Mouse (Mus musculus) midbrain, embryonic 12.5 days (tissue): ENCODE results near the gene Il17re. TPM values are rescaled to one million over a fixed set of nuclear protein-coding genes. Genes with fewer than 3 reads are reported as not detected.
A peak's percentile ranks its signal among the peaks of the same experiment; 100 is the strongest.

ENCODE experiments used
- ATAC-seq: fragments of 200-750 bp; cut with Nextera tagmentation; 2 replicates; pipeline ENCODE4 v1.8.0; 2017; ENCODE audit warnings: low read depth, moderate TSS enrichment, moderate library complexity; ENCODE audit not compliant: low FRiP score
- H3K27ac ChIP-seq: fragments of 300-500 bp; sonication (generic); replicated peaks from 2 replicates; pipeline ENCODE4 v1.5.1; 2016; ENCODE audit warnings: mild to moderate bottlenecking
- H3K27me3 ChIP-seq: fragments of 300-500 bp; sonication (generic); 2 replicates; pipeline ENCODE4 v1.6.1; 2016; ENCODE audit warnings: mild to moderate bottlenecking
- H3K36me3 ChIP-seq: fragments of 300-500 bp; sonication (generic); 2 replicates; pipeline ENCODE4 v1.6.1; 2016
- H3K4me1 ChIP-seq: fragments of 300-500 bp; sonication (generic); 2 replicates; pipeline ENCODE4 v1.6.1; 2016
- H3K4me2 ChIP-seq: fragments of 300-500 bp; sonication (generic); replicated peaks from 2 replicates; pipeline ENCODE4 v1.6.1; 2016; ENCODE audit warnings: mild to moderate bottlenecking, moderate library complexity
- H3K4me3 ChIP-seq: fragments of 300-500 bp; sonication (generic); 2 replicates; pipeline ENCODE4 v1.5.1; 2016; ENCODE audit warnings: mild to moderate bottlenecking
- H3K9ac ChIP-seq: fragments of 300-500 bp; sonication (generic); replicated peaks from 2 replicates; pipeline ENCODE4 v1.6.1; 2016; ENCODE audit warnings: mild to moderate bottlenecking, moderate library complexity
- H3K9me3 ChIP-seq: fragments of 300-500 bp; sonication (generic); 2 replicates; pipeline ENCODE4 v1.6.1; 2016; ENCODE audit warnings: mild to moderate bottlenecking
- WGBS: fragments of 180-500 bp; shearing (Covaris S2); methylation state at CpG from one replicate; pipeline ENCODE4 v1.1.7; 2016; 5-methylcytosine and 5-hydroxymethylcytosine counted together
- polyA plus RNA-seq: library from polyadenylated mRNA; unstranded; fragments of >200 nt; fragmentation: Nextera tagmentation; extraction: Ambion mirVana; gene quantifications from 2 replicates; pipeline ENCODE4 v1.2.1, GENCODE M21; 2016

Il17re gene
- polyA plus RNA-seq, 1 experiment from 2014 or later: 0.93 TPM

DNA sequence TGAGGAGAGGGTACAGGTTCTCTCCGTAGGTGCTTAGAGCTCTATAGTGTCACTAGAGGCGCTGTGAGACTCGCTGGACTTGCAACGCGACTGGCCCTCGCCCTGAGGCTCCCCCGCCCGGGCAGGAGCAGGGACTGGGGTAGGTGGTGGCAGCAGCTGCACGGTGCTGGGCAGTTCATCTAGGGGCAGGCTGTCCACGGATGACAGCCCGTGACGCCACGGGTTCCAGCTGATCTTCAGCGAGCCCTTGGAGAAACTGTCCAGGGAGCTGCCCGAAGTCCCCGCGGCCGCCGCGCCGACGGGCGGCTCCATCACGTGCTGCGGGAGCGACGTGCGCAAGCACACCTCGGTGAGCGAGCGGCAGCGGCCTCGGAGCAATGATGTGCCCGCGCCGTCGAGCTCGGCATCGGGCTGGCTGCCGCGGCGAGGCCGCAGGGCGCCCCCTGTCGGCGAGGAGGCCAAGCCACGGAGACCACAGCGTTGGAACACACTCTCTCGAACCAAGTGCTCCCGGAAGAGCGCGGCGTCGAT is 36.0 kb downstream of the Il17re start:
- Histone ChIP-seq H3K4me2 (peak overlapping the region; percentile 56), H3K9me3 (no peaks in the 10 kb centered on the region), H3K27ac (0 out of 2 replicates have a peak overlapping the region, but pooled peaks have one; percentile 36), H3K36me3 (peaks cover 34% of the 10 kb centered on the region), H3K9ac (peak overlapping the region; percentile 29), H3K27me3 (peaks cover 18% of the 10 kb centered on the region), H3K4me3 (peak overlapping the region; percentile 42), H3K4me1 (peaks cover 12% of the 10 kb centered on the region; the same call in 1 of the 2 replicates)
- peak; percentile 81 for ATAC-seq
- 2% methylated on average over 51 of the region's 54 CpGs for WGBS

DNA sequence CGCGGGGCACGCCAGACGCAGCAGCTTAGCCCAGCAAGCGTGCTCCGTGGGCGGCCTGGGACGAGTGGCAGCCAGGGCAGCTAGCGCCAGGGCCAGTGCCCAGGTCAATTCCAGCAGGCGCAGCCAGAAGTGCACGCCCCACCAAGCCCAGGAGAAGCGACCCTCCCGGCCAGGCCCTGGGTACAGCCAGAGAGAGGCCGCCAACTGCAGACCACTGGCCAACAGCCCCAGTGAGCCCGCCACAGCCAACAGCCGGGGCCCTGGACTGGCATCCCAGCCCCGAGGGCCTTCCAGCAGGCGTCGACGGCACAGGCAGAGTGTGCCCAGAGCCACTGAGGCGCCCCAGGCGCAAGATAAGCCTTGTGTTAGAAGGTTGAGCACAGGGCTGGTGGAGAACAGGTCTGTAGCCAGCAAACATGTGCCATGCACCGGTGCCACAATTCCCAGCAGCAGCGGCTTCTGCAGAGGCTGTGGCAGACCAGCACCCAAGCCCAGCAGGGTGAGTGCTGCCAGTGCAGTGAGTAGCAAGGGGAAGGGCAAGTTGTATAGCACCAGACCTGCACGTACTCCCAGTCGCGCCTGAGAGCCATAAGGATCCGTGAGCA is 36.9 kb downstream of the Il17re start:
- Histone ChIP-seq H3K9ac (no peak overlapping the region; the same call in 1 of the 2 replicates), H3K36me3 (peaks cover 25% of the 10 kb centered on the region), H3K4me1 (peaks cover 12% of the 10 kb centered on the region; the same call in 1 of the 2 replicates), H3K27ac (no peak overlapping the region), H3K4me3 (peak overlapping the region; percentile 42), H3K27me3 (peaks cover 23% of the 10 kb centered on the region), H3K4me2 (peak overlapping the region; percentile 56), H3K9me3 (no peaks in the 10 kb centered on the region)
- ATAC-seq: no peak; the same call in 1 of the 2 replicates
- WGBS: 51% methylated on average over 28 of the region's 28 CpGs

DNA sequence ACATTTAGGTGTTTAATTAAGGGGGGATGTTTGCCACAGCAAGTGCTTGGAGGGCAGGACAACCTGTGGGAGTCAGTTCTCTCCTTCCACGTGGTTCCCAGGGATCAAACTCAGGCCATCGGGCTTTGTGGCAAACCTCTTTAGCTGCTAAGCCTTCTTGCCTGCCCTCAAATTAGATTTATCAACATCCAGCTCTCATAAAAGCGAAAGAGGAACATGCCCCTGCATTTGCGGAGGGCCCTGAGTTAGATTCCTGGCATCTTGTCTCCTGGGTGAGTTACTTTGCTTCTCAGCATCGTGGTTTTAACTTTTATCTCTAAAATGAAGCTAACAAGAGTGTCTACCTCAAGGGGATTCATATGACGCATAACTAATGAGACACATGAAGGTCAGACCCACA is 41.1 kb downstream of the Il17re start:
- H3K4me3 ChIP-seq: no peak overlapping the region
- peaks cover 23% of the 10 kb centered on the region for H3K4me1 ChIP-seq
- H3K9me3 ChIP-seq: no peaks in the 10 kb centered on the region
- H3K4me2 ChIP-seq: no peak overlapping the region
- H3K9ac ChIP-seq: no peak overlapping the region
- H3K27me3 ChIP-seq: peaks cover 38% of the 10 kb centered on the region
- H3K36me3 ChIP-seq: no peaks in the 10 kb centered on the region
- H3K27ac ChIP-seq: no peak overlapping the region
- ATAC-seq: no peak
- WGBS: 82% methylated on average over 6 of the region's 6 CpGs

DNA sequence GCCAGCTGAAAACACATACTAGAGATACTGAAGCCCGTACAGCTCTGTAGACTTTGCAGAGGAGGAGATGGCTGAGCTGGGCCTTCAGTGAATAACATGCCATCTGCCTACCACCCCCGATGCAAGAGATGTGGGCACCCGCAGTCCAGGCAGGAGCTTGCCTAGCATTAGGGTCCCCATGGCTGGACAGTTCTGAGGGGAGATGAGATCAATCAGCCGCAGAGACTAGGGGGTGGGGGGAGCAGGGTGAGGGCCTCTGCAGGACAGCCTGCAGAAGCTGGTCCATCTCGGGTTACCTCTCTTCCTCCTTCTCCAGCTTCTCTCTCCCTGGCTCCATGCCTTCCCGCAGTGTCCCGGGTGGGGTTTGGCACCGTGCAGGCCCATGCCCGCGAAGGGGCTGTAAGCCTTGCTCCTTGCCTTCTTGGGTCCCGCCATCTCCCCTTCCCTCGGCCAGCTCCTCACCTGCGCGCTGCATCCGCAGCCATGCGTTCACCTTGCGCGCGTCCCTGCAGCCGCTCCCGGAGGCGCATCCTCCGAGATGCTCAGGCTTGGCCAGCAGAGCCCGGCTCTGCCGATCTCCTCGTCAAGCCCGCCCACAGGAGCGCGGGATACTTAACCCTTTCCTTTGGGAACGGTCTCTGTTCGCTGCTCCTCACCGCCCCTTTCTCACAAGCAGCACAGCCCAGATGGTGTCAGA is 43.3 kb downstream of the Il17re start, which contains the start of gene Prrt3:
Gene Prrt3, minus strand, starts transcription at position 544 of the 697 bp plus-strand sequence.
- H3K27ac ChIP-seq: 0 out of 2 replicates have a peak within 1 kb of the TSS, but pooled peaks have one; percentile 36

DNA sequence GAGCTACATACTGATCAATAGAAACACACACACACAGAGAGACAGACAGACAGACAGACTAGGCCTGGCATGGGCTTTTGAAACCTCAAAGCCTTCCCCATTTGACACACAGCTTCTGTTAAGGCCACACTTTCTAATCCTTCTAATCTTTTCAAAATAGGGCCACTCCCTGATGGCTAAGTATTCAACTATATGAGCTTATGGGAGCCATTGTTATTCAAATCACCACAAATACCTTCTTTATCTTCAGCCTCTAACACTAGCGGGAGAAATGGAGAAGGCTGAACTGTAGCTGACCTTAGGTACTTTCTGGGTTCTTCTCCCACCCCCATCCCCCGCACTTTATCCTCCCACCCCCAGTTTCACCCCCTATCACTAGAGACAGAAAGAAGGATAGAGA is 44.5 kb downstream of the Il17re start:
- peaks cover 21% of the 10 kb centered on the region for H3K27me3 ChIP-seq
- no peaks in the 10 kb centered on the region for H3K36me3 ChIP-seq
- 28% methylated on average over 2 of the region's 2 CpGs for WGBS
- H3K4me2 ChIP-seq: no peak overlapping the region
- no peak overlapping the region for H3K9ac ChIP-seq
- no peaks in the 10 kb centered on the region for H3K9me3 ChIP-seq
- peaks cover 12% of the 10 kb centered on the region for H3K4me1 ChIP-seq
- H3K4me3 ChIP-seq: no peak overlapping the region
- H3K27ac ChIP-seq: no peak overlapping the region
- ATAC-seq: no peak

More for the DNA sequence above, 43.3 kb downstream of the Il17re start, which contains the start of gene Prrt3:
- H3K4me3 ChIP-seq: peak within 1 kb of the TSS; percentile 55
- WGBS: 3% methylated on average over 32 of the region's 32 CpGs
- peaks cover 26% of the 10 kb centered on the region for H3K27me3 ChIP-seq
- H3K36me3 ChIP-seq: no peaks in the 10 kb centered on the region
- H3K4me2 ChIP-seq: peak within 1 kb of the TSS; percentile 74
- peaks cover 12% of the 10 kb centered on the region for H3K4me1 ChIP-seq
- peak; percentile 66 for ATAC-seq
- no peaks in the 10 kb centered on the region for H3K9me3 ChIP-seq
- H3K9ac ChIP-seq: peak within 1 kb of the TSS; percentile 60

DNA sequence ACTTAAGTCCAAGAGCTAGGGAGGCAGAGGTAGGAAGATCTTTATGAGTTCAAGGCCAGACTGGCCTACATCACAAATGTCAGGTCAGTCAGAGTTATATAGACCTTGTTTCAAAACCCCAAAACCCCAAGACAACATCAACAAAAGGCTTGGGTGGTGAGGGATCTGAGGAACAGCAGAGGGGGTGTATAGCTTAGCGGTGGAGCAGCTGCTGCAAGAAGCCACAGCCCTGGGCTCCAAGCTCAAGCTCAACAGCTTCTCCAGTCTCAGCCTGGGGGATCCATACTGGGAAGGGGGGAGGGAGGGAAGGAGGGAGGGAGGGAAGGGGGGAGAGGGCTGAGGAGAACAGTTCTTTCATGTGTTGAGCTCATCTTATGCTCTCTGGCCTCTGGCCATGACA is 47.4 kb downstream of the Il17re start:
- Histone ChIP-seq H3K4me1 (peaks cover 17% of the 10 kb centered on the region), H3K9ac (no peak overlapping the region), H3K4me3 (no peak overlapping the region), H3K9me3 (no peaks in the 10 kb centered on the region), H3K27ac (no peak overlapping the region), H3K36me3 (no peaks in the 10 kb centered on the region), H3K4me2 (no peak overlapping the region), H3K27me3 (peaks cover 11% of the 10 kb centered on the region)
- ATAC-seq: no peak
- 81% methylated on average over 1 of the region's 1 CpGs for WGBS

DNA sequence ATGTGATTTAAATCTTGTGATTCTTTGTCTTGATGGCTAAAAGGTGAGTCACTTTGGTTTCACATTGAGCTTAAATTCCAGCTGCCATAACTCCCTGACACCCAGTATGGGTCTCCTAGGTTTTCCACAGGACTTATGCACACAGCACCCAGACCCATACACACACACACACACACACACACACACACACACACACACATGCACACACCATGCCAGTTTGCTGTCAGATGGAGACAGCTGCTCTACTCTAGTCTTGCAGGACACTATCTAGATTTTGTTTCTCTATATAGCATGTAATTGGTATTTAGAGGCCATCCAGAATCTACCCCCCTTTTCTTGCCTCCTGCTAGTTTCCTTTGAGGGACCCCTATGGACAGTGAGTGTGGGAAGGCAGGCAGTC is 48.8 kb downstream of the Il17re start:
- Histone ChIP-seq H3K36me3 (no peaks in the 10 kb centered on the region), H3K27me3 (no peaks in the 10 kb centered on the region), H3K4me3 (no peak overlapping the region), H3K27ac (no peak overlapping the region), H3K9me3 (no peaks in the 10 kb centered on the region), H3K4me2 (no peak overlapping the region), H3K4me1 (peaks cover 5% of the 10 kb centered on the region; the same call in 1 of the 2 replicates), H3K9ac (no peak overlapping the region)
- no peak for ATAC-seq

DNA sequence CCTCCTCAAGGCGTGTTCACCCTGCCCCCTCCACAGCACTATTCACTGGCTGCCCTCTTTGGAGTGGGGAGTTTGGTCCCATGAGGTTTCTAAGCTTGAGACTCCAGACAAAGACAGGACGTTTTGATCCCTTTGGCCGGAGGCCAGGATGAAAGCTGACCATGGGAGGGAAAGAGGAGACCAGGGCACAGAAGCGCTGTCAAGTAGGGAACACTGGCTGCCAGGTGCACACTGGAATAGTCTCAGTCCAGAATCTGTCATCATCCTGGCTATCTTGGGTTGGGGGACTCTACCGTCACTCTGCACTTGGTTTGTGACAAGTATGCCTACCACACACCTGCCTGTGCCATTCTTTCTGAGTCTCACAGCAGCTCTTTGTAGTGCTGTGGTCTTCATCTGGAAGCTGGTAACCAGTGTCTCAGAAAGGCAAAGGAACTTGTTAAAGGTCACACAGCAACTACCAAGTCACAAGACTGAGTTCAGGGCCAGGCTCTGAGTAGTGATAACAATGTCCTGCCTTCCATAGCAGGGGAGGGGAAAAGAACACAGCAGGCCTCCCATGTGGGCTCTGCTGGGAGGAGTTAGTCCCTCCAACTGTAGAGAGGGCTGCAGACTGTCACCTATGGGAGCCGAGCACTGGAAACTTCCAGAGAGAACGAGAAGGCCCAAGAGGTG is 50.1 kb downstream of the Il17re start:
- Histone ChIP-seq H3K36me3 (0 out of 2 replicates have a peak, but pooled peaks cover 4% of the 10 kb centered on the region), H3K9ac (no peak overlapping the region), H3K4me1 (peaks cover 5% of the 10 kb centered on the region; the same call in 1 of the 2 replicates), H3K9me3 (no peaks in the 10 kb centered on the region), H3K4me2 (no peak overlapping the region), H3K27me3 (no peaks in the 10 kb centered on the region), H3K4me3 (no peak overlapping the region), H3K27ac (no peak overlapping the region)
- ATAC-seq: no peak
- 69% methylated on average over 7 of the region's 7 CpGs for WGBS

DNA sequence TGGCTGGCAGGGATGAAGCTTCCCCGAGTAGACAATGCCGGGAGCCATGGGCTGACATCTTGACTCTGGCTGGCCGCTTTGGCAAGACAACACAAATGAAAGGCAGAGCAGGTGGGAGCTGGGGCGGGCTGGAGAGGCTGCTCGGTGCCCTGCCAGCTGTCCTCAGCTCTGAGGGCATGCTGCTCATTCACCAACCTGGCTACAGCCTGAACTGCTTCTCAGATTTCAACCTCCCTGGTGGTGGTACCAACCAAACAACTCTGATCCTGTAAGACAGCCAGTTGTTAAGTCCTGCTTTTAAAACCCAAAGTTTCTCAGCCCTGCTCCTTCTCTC is 50.6 kb downstream of the Il17re start:
- peaks cover 5% of the 10 kb centered on the region; the same call in 1 of the 2 replicates for H3K4me1 ChIP-seq
- WGBS: 48% methylated on average over 5 of the region's 5 CpGs
- no peak overlapping the region for H3K4me2 ChIP-seq
- no peak overlapping the region for H3K9ac ChIP-seq
- H3K4me3 ChIP-seq: no peak overlapping the region
- no peaks in the 10 kb centered on the region for H3K27me3 ChIP-seq
- ATAC-seq: no peak
- H3K27ac ChIP-seq: no peak overlapping the region
- no peaks in the 10 kb centered on the region for H3K9me3 ChIP-seq
- H3K36me3 ChIP-seq: peaks cover 9% of the 10 kb centered on the region; the same call in 1 of the 2 replicates

DNA sequence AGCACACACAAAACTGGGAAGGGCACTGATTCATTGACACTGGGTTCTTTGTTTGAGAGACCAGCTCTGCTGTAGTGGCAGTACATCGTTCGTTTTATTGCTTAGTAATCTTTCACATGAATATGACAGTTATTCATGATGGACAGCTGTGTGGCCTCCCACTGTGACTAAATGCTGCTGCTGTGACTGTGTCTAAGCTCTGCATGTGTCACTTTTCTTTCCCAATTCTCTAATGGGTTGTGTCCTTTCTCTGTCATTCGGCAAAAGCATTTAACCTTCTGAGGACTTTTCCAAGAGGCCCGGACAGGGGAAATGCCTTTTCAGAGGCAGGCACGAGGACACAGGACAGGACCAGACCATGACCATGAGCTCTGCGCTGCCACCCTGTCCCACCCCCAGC is 55.7 kb downstream of the Il17re start:
- Histone ChIP-seq H3K9ac (no peak overlapping the region), H3K27me3 (no peaks in the 10 kb centered on the region), H3K27ac (no peak overlapping the region), H3K4me3 (no peak overlapping the region), H3K9me3 (no peaks in the 10 kb centered on the region), H3K4me2 (no peak overlapping the region), H3K4me1 (no peaks in the 10 kb centered on the region), H3K36me3 (peaks cover 59% of the 10 kb centered on the region)
- ATAC-seq: no peak
- 94% methylated on average over 6 of the region's 6 CpGs for WGBS

DNA sequence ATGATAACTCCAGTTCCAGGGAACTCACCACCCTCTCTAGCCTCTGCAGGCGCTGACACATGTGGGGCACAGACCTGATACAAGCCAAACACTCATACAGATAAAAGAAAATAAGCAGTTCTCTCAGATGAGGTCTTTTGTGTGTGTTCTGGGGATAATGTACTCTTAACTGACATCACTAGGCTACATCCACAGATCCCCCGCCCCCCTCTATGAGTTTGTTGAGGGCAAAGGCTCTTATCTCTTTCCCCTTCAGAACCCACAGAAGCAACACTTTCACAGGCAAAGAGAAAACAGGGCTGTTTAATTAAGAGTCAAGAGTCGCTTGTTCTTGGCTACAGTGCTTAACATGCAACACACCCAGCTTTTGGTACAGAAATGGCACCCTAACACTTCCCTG is 56.3 kb downstream of the Il17re start:
- 96% methylated on average over 3 of the region's 3 CpGs for WGBS
- Histone ChIP-seq H3K4me3 (no peak overlapping the region), H3K9ac (no peak overlapping the region), H3K9me3 (no peaks in the 10 kb centered on the region), H3K27ac (no peak overlapping the region), H3K4me1 (no peaks in the 10 kb centered on the region), H3K27me3 (no peaks in the 10 kb centered on the region), H3K36me3 (peaks cover 66% of the 10 kb centered on the region), H3K4me2 (no peak overlapping the region)
- no peak for ATAC-seq
